22 mouse cellular contexts compared by ENCODE assay signal in the genomic region with DNA sequence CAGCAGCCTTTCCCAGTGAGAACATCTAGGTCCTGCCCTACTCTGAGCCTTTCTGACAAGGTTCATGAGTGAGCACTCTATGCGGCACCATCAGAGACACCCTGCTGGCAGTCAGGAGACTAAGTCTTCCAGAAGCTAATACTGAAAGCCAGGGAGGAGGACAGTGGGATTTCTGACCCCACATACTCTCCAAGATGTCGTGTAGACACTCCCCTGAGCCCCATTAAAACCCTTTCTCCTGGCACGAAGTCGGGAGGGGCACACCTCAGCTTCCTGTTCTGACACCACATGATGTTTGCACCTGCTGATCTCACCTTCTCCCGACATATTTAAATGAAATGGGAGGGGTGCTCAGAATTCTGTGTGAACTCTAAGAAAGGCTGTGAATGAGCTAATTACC.
"Had no signal": no experiment of that assay in that cellular context is flagged by ENCODE, and none has a peak within 500 bp of the region (broad histone marks: within the 10 kb centered on the region; RNA-seq: fewer than 3 reads in every experiment).

No protein-coding gene starts in this region.

- ATAC-seq: hindbrain, embryonic 16.5 days; hindbrain, postnatal 0 days; inflammation-experienced regulatory T-cells, adult 6 months; intestine, embryonic 15.5 days; intestine, embryonic 16.5 days; intestine, postnatal 0 days had no signal

- DNase-seq: heart, postnatal 10 days; heart, postnatal 14 days; heart, postnatal 36 days; heart, postnatal 4 days; kidney, adult 11 months; kidney, adult 18-20 months; kidney, adult 2 months; kidney, adult 8-10 months; kidney, adult 9 months; kidney, postnatal 10 days; kidney, postnatal 14 days; kidney, postnatal 25 days; kidney, postnatal 36 days; kidney, postnatal 4 days; layer of hippocampus, adult 9-11 months; layer of hippocampus, postnatal 36 days had no signal
